ENCODE assay signal across 16 mouse cellular contexts in the genomic region with DNA sequence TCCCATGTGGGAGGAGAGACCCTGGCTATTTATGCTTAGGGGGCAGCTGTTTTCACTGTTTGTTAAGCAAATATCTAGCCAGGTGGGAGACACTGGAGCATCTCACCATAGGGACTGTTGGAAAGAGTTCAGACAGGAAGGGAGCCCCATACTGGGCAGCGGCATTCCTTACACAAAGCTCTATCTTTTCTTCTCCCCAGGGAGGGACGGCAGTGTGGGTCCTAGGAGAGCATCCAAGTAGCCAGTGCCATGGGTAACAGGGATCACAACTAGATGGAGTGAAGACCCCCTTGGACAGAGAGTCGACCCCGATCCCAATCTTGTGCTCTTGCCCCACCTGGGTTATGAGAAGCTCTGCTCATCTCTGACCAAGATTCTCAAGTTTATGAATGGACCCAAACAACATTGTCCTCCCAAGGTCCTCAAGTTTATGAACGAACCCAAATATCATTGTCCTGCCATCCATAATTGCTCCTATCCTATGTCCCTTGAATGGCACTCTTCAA.
"Had no signal": no experiment of that assay in that cellular context is flagged by ENCODE, and none has a peak within 500 bp of the region (broad histone marks: within the 10 kb centered on the region; RNA-seq: fewer than 3 reads in every experiment).

No protein-coding gene starts in this region.

- H3K27ac ChIP-seq: lung, embryonic 15.5 days; macrophage; midbrain, embryonic 13.5 days; midbrain, embryonic 15.5 days; neural tube, embryonic 13.5 days; neural tube, embryonic 15.5 days had no signal

- H3K9ac ChIP-seq: lung, embryonic 15.5 days; midbrain, embryonic 13.5 days; midbrain, embryonic 15.5 days; neural tube, embryonic 13.5 days; neural tube, embryonic 15.5 days had no signal

- ATAC-seq: midbrain, embryonic 13.5 days; midbrain, embryonic 15.5 days had no signal

- H3K36me3 ChIP-seq: lung, embryonic 15.5 days; midbrain, embryonic 13.5 days; midbrain, embryonic 15.5 days; neural tube, embryonic 13.5 days; neural tube, embryonic 15.5 days had no signal

- DNase-seq: lung, adult 2 months; right cerebral cortex, adult 18-20 months; right cerebral cortex, postnatal 25 days; right cerebral cortex, postnatal 4 days; spleen, adult 18-20 months; thymus, adult 2 months; thymus, postnatal 25 days; thymus, postnatal 4 days had no signal

- H3K4me1 ChIP-seq: lung, embryonic 15.5 days; midbrain, embryonic 13.5 days; midbrain, embryonic 15.5 days; neural tube, embryonic 15.5 days had no signal

- H3K4me3 ChIP-seq: lung, embryonic 15.5 days; midbrain, embryonic 13.5 days; midbrain, embryonic 15.5 days; neural tube, embryonic 13.5 days; neural tube, embryonic 15.5 days had no signal

- H3K27me3 ChIP-seq: lung, embryonic 15.5 days; midbrain, embryonic 13.5 days; midbrain, embryonic 15.5 days; neural tube, embryonic 13.5 days; neural tube, embryonic 15.5 days had no signal

- H3K4me2 ChIP-seq: lung, embryonic 15.5 days; midbrain, embryonic 11.5 days; midbrain, embryonic 13.5 days; midbrain, embryonic 15.5 days; neural tube, embryonic 13.5 days; neural tube, embryonic 15.5 days had no signal

- H3K9me3 ChIP-seq: lung, embryonic 15.5 days; megakaryocyte, embryonic 14.5 days; midbrain, embryonic 13.5 days; midbrain, embryonic 15.5 days; neural tube, embryonic 13.5 days; neural tube, embryonic 15.5 days had no signal
